12 mouse cellular contexts compared by ENCODE assay signal in genomic region chr6:72232870-72233269, GRCm38 (mm10). TPM values are rescaled to one million over a fixed set of nuclear protein-coding genes. Genes with fewer than 3 reads are reported as not detected.
A peak's percentile ranks its signal among the peaks of the same experiment; 100 is the strongest.
DNase-seq lines count a peak whose midpoint lies in the region; ATAC-seq lines count a peak whose summit lies in the region.
"Had no signal": no experiment of that assay in that cellular context is flagged by ENCODE, and none has a peak within 500 bp of the region (broad histone marks: within the 10 kb centered on the region; RNA-seq: fewer than 3 reads in every experiment).

No protein-coding gene starts in this region.

- H3K4me1 ChIP-seq in heart, embryonic 11.5 days (ENCODE audit: control insufficient read depth, insufficient read depth, low read length), result peaks cover 37% of the 10 kb centered on the region
- peaks cover 32% of the 10 kb centered on the region for H3K4me1 ChIP-seq in midbrain, embryonic 11.5 days (ENCODE audit: control insufficient read depth, insufficient read depth, low read length)
- H3K4me1 ChIP-seq in midbrain, embryonic 16.5 days (ENCODE audit: control insufficient read depth, insufficient read depth, low read length), result peaks cover 19% of the 10 kb centered on the region
- H3K4me1 ChIP-seq in limb, embryonic 10.5 days, result peaks cover 87% of the 10 kb centered on the region
- peaks cover 18% of the 10 kb centered on the region for H3K4me1 ChIP-seq in stomach, embryonic 14.5 days (ENCODE audit: control insufficient read depth, insufficient read depth, low read length)

- no peak for DNase-seq in heart, adult 11 months
- no peak for DNase-seq in midbrain, embryonic 11.5 days (ENCODE audit: low spot score, missing footprints)
- DNase-seq in limb, embryonic 10.5 days (ENCODE audit: low spot score), result no peak
- DNase-seq in thymus, adult 18-20 months, result no peak
- no peak for DNase-seq in layer of hippocampus, postnatal 14 days (ENCODE audit: low spot score in 2 of 2)
- DNase-seq: adrenal gland, adult 8-10 months; kidney, adult 9 months; right cerebral cortex, postnatal 25 days had no signal

- H3K27ac ChIP-seq in heart, embryonic 11.5 days (ENCODE audit: low read depth, low read length), result no peak overlapping the region
- H3K27ac ChIP-seq in midbrain, embryonic 11.5 days (ENCODE audit: low read depth, low read length), result no peak overlapping the region
- no peak overlapping the region for H3K27ac ChIP-seq in midbrain, embryonic 16.5 days (ENCODE audit: low read length)
- no peak overlapping the region for H3K27ac ChIP-seq in limb, embryonic 10.5 days
- H3K27ac ChIP-seq in stomach, embryonic 14.5 days (ENCODE audit: low read length), result no peak overlapping the region
- H3K27ac ChIP-seq: macrophage had no signal

- H3K27me3 ChIP-seq in heart, embryonic 11.5 days (ENCODE audit: control insufficient read depth, insufficient read depth, low read length), result peaks cover 18% of the 10 kb centered on the region
- peaks cover 37% of the 10 kb centered on the region for H3K27me3 ChIP-seq in midbrain, embryonic 11.5 days (ENCODE audit: control insufficient read depth, insufficient read depth, low read length)
- peaks cover 27% of the 10 kb centered on the region for H3K27me3 ChIP-seq in midbrain, embryonic 16.5 days (ENCODE audit: control insufficient read depth, insufficient read depth, low read depth, low read length)
- H3K27me3 ChIP-seq in limb, embryonic 10.5 days (ENCODE audit: low read depth, poor library complexity, severe bottlenecking), result peaks cover 33% of the 10 kb centered on the region
- peaks cover 12% of the 10 kb centered on the region; the same call in 1 of the 2 replicates for H3K27me3 ChIP-seq in stomach, embryonic 14.5 days (ENCODE audit: control insufficient read depth, insufficient read depth, low read length)

- no peak for ATAC-seq in heart, embryonic 11.5 days (replicated peaks; ENCODE audit: insufficient number of reproducible peaks, low FRiP score, low TSS enrichment)
- no peak for ATAC-seq in midbrain, embryonic 11.5 days (ENCODE audit: low FRiP score)
- ATAC-seq in midbrain, embryonic 16.5 days, result no peak
- no peak for ATAC-seq in stomach, embryonic 14.5 days (ENCODE audit: insufficient number of reproducible peaks, insufficient read depth, low FRiP score, low read depth)

- no peaks in the 10 kb centered on the region for H3K9me3 ChIP-seq in heart, embryonic 11.5 days (replicated peaks; ENCODE audit: control insufficient read depth, low read length)
- H3K9me3 ChIP-seq in midbrain, embryonic 11.5 days (ENCODE audit: control insufficient read depth, low read length), result no peaks in the 10 kb centered on the region
- no peaks in the 10 kb centered on the region for H3K9me3 ChIP-seq in midbrain, embryonic 16.5 days (replicated peaks; ENCODE audit: control insufficient read depth, low read length, poor library complexity, severe bottlenecking)
- H3K9me3 ChIP-seq in limb, embryonic 10.5 days (replicated peaks), result no peaks in the 10 kb centered on the region
- H3K9me3 ChIP-seq in stomach, embryonic 14.5 days (ENCODE audit: control insufficient read depth, low read depth, low read length), result no peaks in the 10 kb centered on the region

- 55% methylated on average over 5 of the region's 5 CpGs for WGBS in heart, embryonic 11.5 days (ENCODE audit: insufficient replicate concordance)
- WGBS in midbrain, embryonic 11.5 days, result 50% methylated on average over 5 of the region's 5 CpGs
- 60% methylated on average over 5 of the region's 5 CpGs for whole genome bisulfite sequencing in midbrain, embryonic 16.5 days
- WGBS in limb, embryonic 10.5 days, result 58% methylated on average over 5 of the region's 5 CpGs
- 59% methylated on average over 5 of the region's 5 CpGs for WGBS in stomach, embryonic 14.5 days

- no peak overlapping the region; the same call in 1 of the 2 replicates for H3K9ac ChIP-seq in heart, embryonic 11.5 days (ENCODE audit: low read depth, low read length)
- no peak overlapping the region for H3K9ac ChIP-seq in midbrain, embryonic 11.5 days (ENCODE audit: low read length)
- no peak overlapping the region for H3K9ac ChIP-seq in midbrain, embryonic 16.5 days (ENCODE audit: low read depth, low read length)
- H3K9ac ChIP-seq in stomach, embryonic 14.5 days (replicated peaks; ENCODE audit: low read depth, low read length), result no peak overlapping the region

- H3K4me2 ChIP-seq in heart, embryonic 11.5 days, result peak overlapping the region; percentile 92
- H3K4me2 ChIP-seq in midbrain, embryonic 11.5 days, result peak overlapping the region; percentile 98; the same call in 1 of the 2 replicates
- H3K4me2 ChIP-seq in midbrain, embryonic 16.5 days (ENCODE audit: low read length), result no peak overlapping the region
- H3K4me2 ChIP-seq in stomach, embryonic 14.5 days (replicated peaks; ENCODE audit: low read depth, low read length), result peak overlapping the region; percentile 94

- peak overlapping the region; percentile 73 for H3K4me3 ChIP-seq in heart, embryonic 11.5 days (ENCODE audit: low read depth, low read length)
- H3K4me3 ChIP-seq in midbrain, embryonic 11.5 days (ENCODE audit: low read depth, low read length), result peak overlapping the region; percentile 48; the same call in 1 of the 2 replicates
- H3K4me3 ChIP-seq in midbrain, embryonic 16.5 days (ENCODE audit: low read depth, low read length), result no peak overlapping the region
- peak overlapping the region; percentile 70 for H3K4me3 ChIP-seq in limb, embryonic 10.5 days
- H3K4me3 ChIP-seq in stomach, embryonic 14.5 days (ENCODE audit: low read depth, low read length), result peak overlapping the region; percentile 54; the same call in 1 of the 2 replicates

- no peaks in the 10 kb centered on the region for H3K36me3 ChIP-seq in heart, embryonic 11.5 days (ENCODE audit: control insufficient read depth, insufficient read depth, low read length)
- no peaks in the 10 kb centered on the region for H3K36me3 ChIP-seq in midbrain, embryonic 11.5 days (ENCODE audit: control insufficient read depth, insufficient read depth, low read length)
- H3K36me3 ChIP-seq in midbrain, embryonic 16.5 days (ENCODE audit: control insufficient read depth, insufficient read depth, low read length), result no peaks in the 10 kb centered on the region
- 0 out of 2 replicates have a peak, but pooled peaks cover 8% of the 10 kb centered on the region for H3K36me3 ChIP-seq in limb, embryonic 10.5 days
- H3K36me3 ChIP-seq in stomach, embryonic 14.5 days (ENCODE audit: control insufficient read depth, insufficient read depth, low read length), result no peaks in the 10 kb centered on the region

RNA-seq across cellular contexts. Expression of gene Atoh8, which starts 2.5 kb away (rescaled TPM):
- 11.6 and 11.8 TPM in 2 replicates for polyA plus RNA-seq in heart, embryonic 11.5 days (2014; fragmentation: Nextera tagmentation; extraction: Ambion mirVana)
- polyA plus RNA-seq in midbrain, embryonic 11.5 days (2014; fragmentation: Nextera tagmentation; extraction: Ambion mirVana), result 4.8 and 6.1 TPM in 2 replicates
- polyA plus RNA-seq in midbrain, embryonic 16.5 days (2015; fragmentation: Nextera tagmentation; extraction: Ambion mirVana), result 1.8 and 2.1 TPM in 2 replicates
- polyA plus RNA-seq in limb, embryonic 10.5 days (2016; fragmentation: Nextera tagmentation; extraction: Ambion mirVana), result 24.9 and 28.0 TPM in 2 replicates
- 7.9 and 9.9 TPM in 2 replicates for polyA plus RNA-seq in stomach, embryonic 14.5 days (2014; fragmentation: Nextera tagmentation; extraction: Ambion mirVana)
- 1 to 10 TPM; 3.3 to 4.5 TPM for total RNA-seq in layer of hippocampus, postnatal 14 days (2021)
- polyA plus RNA-seq: macrophage had no signal
